Mouse (Mus musculus) thymus, adult 2 months (tissue): ENCODE measurements around the gene Il4.

Source experiments
- CTCF ChIP-seq: fragments of 200-500 bp; IDR thresholded peaks from 2 replicates; pipeline ENCODE4 v1.5.1; 2012; ENCODE audit warnings: mild to moderate bottlenecking, control low read depth, low read length, moderate library complexity, borderline replicate concordance; ENCODE audit not compliant: control insufficient read depth, poor library complexity, insufficient read depth; ENCODE audit errors: extremely low read depth
- POLR2A ChIP-seq: fragments of 200-500 bp; IDR thresholded peaks from 2 replicates; pipeline ENCODE4 v1.6.1; 2012; ENCODE audit warnings: mild to moderate bottlenecking, low read length, control low read depth, moderate library complexity; ENCODE audit not compliant: control insufficient read depth, poor library complexity, insufficient read depth; ENCODE audit errors: extremely low read depth

DNA sequence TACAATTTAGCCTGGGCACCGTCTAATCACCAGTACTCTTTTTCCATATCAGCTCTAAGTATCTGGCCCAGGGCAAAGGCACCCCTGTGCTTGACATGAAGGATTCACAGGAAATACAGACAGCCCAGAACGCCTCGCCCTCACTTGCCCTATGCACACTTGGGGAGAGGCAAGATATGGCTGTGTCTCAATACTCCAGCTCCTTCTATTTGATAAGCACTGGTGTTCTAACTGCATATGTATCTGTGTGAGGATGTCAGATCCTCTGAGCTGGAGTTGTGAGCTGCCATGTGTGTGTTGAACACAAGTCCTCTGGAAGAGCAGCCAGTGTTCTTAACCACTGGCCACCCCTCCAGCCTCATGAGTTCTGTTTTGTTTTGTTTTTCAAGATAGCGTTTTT is 33.0 kb upstream of the Il4 start:
- no peak for TF ChIP-seq CTCF
- no peak for TF ChIP-seq POLR2A
